Mouse (Mus musculus) layer of hippocampus, adult 2 months (tissue): ENCODE measurements around the gene Pola2. TPM values are rescaled to one million over a fixed set of nuclear protein-coding genes. Genes with fewer than 3 reads are reported as not detected.

Source experiments
- DNase-seq, 2 experiments: peaks; one replicate each; pipeline ENCODE4 v3.0.0; 2022; ENCODE audit warnings: low spot score in 2 of 2
- H3K27ac ChIP-seq: fragments of 200-600 bp; 2 replicates; pipeline ENCODE4 v1.8.1; 2022
- H3K4me3 ChIP-seq: fragments of 200-600 bp; 2 replicates; pipeline ENCODE4 v1.8.1; 2022; ENCODE audit warnings: mild to moderate bottlenecking
- CTCF ChIP-seq: fragments of 200-600 bp; conservative IDR thresholded peaks from 2 replicates; pipeline ENCODE4 v1.8.1; 2022; ENCODE audit warnings: antibody characterized with exemption, mild to moderate bottlenecking, moderate library complexity
- total RNA-seq, 2 experiments: library from RNA; stranded (reverse); gene quantifications; 2 replicates each; pipeline ENCODE4 v1.2.3; 2021

Gene Pola2
- total RNA-seq, 2 experiments from 2014 or later, result 6.2 to 6.6 TPM

- Histone ChIP-seq H3K4me3 (peak overlapping the region; percentile 70), H3K27ac (peak overlapping the region; percentile 29)
- DNase-seq, result no peak
- no peak for TF ChIP-seq CTCF
Observed at GRCm38 (mm10) chr19:5925311-5925855, 38.6 kb downstream of the Pola2 start.

- peak within 1 kb of the TSS; percentile 70 for H3K4me3 ChIP-seq
- no peak for TF ChIP-seq CTCF
- DNase-seq, result peak; percentile 88 to 90
Observed at GRCm38 (mm10) chr19:5924713-5925093, 39.3 kb downstream of the Pola2 start, which contains the start of gene Cdc42ep2. Gene Cdc42ep2, minus strand, starts transcription at chr19:5924816.

GRCm38 (mm10) chr19:5923990-5924712, 39.9 kb downstream of the Pola2 start:
- Histone ChIP-seq H3K27ac (peak overlapping the region; percentile 77), H3K4me3 (peak overlapping the region; percentile 70)

More at GRCm38 (mm10) chr19:5924713-5925093, 39.3 kb downstream of the Pola2 start, which contains the start of gene Cdc42ep2:
- peak within 1 kb of the TSS; percentile 77 for H3K27ac ChIP-seq

GRCm38 (mm10) chr19:5922963-5923362, 41.0 kb downstream of the Pola2 start:
- Histone ChIP-seq H3K4me3 (no peak overlapping the region; the same call in 1 of the 2 replicates), H3K27ac (no peak overlapping the region)
- TF ChIP-seq CTCF, result no peak
- no peak for DNase-seq

More at GRCm38 (mm10) chr19:5923990-5924712, 39.9 kb downstream of the Pola2 start:
- peak; percentile 92 for TF ChIP-seq CTCF
- peak; percentile 71 to 86 for DNase-seq

GRCm38 (mm10) chr19:5922119-5922942, 41.7 kb downstream of the Pola2 start:
- H3K4me3 ChIP-seq, result no peak overlapping the region; the same call in 1 of the 2 replicates
- no peak for DNase-seq
- H3K27ac ChIP-seq, result 0 out of 2 replicates have a peak overlapping the region, but pooled peaks have one; percentile 10
- no peak for TF ChIP-seq CTCF

GRCm38 (mm10) chr19:5921715-5922114, 42.3 kb downstream of the Pola2 start:
- Histone ChIP-seq H3K4me3 (no peak overlapping the region), H3K27ac (no peak overlapping the region)
- TF ChIP-seq CTCF, result no peak
- DNase-seq, result no peak

- H3K27ac ChIP-seq, result peak within 1 kb of the TSS; percentile 94
- DNase-seq, result no peak
- H3K4me3 ChIP-seq, result peak within 1 kb of the TSS; percentile 97
- no peak for TF ChIP-seq CTCF
Observed at GRCm38 (mm10) chr19:5913007-5913719, 50.8 kb downstream of the Pola2 start, which contains the start of gene Dpf2. Gene Dpf2, minus strand, starts transcription at chr19:5913010.

- Histone ChIP-seq H3K27ac (peak overlapping the region; percentile 94), H3K4me3 (peak overlapping the region; percentile 97)
- peak; percentile 99 for DNase-seq
- peak; percentile 29 for TF ChIP-seq CTCF
Observed at GRCm38 (mm10) chr19:5912103-5913006, 51.6 kb downstream of the Pola2 start.

GRCm38 (mm10) chr19:5911430-5912102, 52.4 kb downstream of the Pola2 start:
- TF ChIP-seq CTCF, result no peak
- Histone ChIP-seq H3K4me3 (peak overlapping the region; percentile 97), H3K27ac (peak overlapping the region; percentile 94)
- no peak for DNase-seq

GRCm38 (mm10) chr19:5910221-5910620, 53.8 kb downstream of the Pola2 start:
- peak; percentile 21; the same call in 1 of the 2 replicates for TF ChIP-seq CTCF
- DNase-seq, result no peak
- Histone ChIP-seq H3K4me3 (peak overlapping the region; percentile 25; the same call in 1 of the 2 replicates), H3K27ac (peak overlapping the region; percentile 55)

- H3K27ac ChIP-seq, result no peak overlapping the region
- no peak for DNase-seq
- no peak for TF ChIP-seq CTCF
- H3K4me3 ChIP-seq, result no peak overlapping the region
Observed at GRCm38 (mm10) chr19:5907275-5907674, 56.7 kb downstream of the Pola2 start.
